Mouse (Mus musculus) kidney, postnatal 0 days (tissue): ENCODE results near the gene Atf2. TPM values are rescaled to one million over a fixed set of nuclear protein-coding genes. Genes with fewer than 3 reads are reported as not detected.

Experiments
- ATAC-seq: fragments of 200-750 bp; cut with Nextera tagmentation; replicated peaks from 2 replicates; pipeline ENCODE4 v1.8.0; 2017; ENCODE audit warnings: low read depth, moderate number of reproducible peaks, moderate TSS enrichment, moderate library complexity; ENCODE audit not compliant: low FRiP score
- DNase-seq: peaks from one replicate; pipeline ENCODE4 v3.0.0-alpha.2; 2016; ENCODE audit warnings: low spot score
- H3K27ac ChIP-seq: fragments of 300-500 bp; sonication (generic); 2 replicates; pipeline ENCODE4 v1.5.1; 2014; ENCODE audit warnings: mild to moderate bottlenecking
- H3K27me3 ChIP-seq: fragments of 300-500 bp; sonication (generic); 2 replicates; pipeline ENCODE4 v1.6.1; 2014; ENCODE audit warnings: low read length, mixed read lengths; ENCODE audit not compliant: insufficient read depth
- H3K36me3 ChIP-seq: fragments of 300-500 bp; sonication (generic); 2 replicates; pipeline ENCODE4 v1.6.1; 2014; ENCODE audit warnings: low read length, mixed read lengths; ENCODE audit not compliant: insufficient read depth
- H3K4me1 ChIP-seq: fragments of 300-500 bp; sonication (generic); replicated peaks from 2 replicates; pipeline ENCODE4 v1.6.1; 2014; ENCODE audit warnings: antibody characterized with exemption, low read length, mixed read lengths; ENCODE audit not compliant: insufficient read depth
- H3K4me2 ChIP-seq: fragments of 300-500 bp; sonication (generic); 2 replicates; pipeline ENCODE4 v1.6.1; 2014; ENCODE audit warnings: mild to moderate bottlenecking, low read length, moderate library complexity, mixed read lengths
- H3K4me3 ChIP-seq: fragments of 300-500 bp; sonication (generic); replicated peaks from 2 replicates; pipeline ENCODE4 v1.5.1; 2014; ENCODE audit warnings: low read depth, low read length
- H3K9ac ChIP-seq: fragments of 300-500 bp; sonication (generic); 2 replicates; pipeline ENCODE4 v1.6.1; 2014; ENCODE audit warnings: low read depth, low read length
- H3K9me3 ChIP-seq: fragments of 300-500 bp; sonication (generic); replicated peaks from 2 replicates; pipeline ENCODE4 v1.6.1; 2016; ENCODE audit warnings: low read length, inconsistent platforms, mixed read lengths
- CTCF ChIP-seq: IDR thresholded peaks from 2 replicates; pipeline ENCODE4 v1.5.1; 2016; ENCODE audit warnings: antibody characterized with exemption, low read depth, mild to moderate bottlenecking, moderate library complexity
- WGBS: fragments of 180-500 bp; shearing (Covaris S2); extraction: QIAGEN DNeasy Blood & Tissue Kit; methylation state at CpG from one replicate; pipeline ENCODE4 v1.1.7; 2014; 5-methylcytosine and 5-hydroxymethylcytosine counted together
- polyA plus RNA-seq: library from polyadenylated mRNA; unstranded; fragments of >200 nt; fragmentation: Nextera tagmentation; extraction: Ambion mirVana; gene quantifications from 2 replicates; pipeline ENCODE4 v1.2.1, GENCODE M21; 2015

The Atf2 gene
- 38.5 and 41.3 TPM in 2 replicates for polyA plus RNA-seq

DNA sequence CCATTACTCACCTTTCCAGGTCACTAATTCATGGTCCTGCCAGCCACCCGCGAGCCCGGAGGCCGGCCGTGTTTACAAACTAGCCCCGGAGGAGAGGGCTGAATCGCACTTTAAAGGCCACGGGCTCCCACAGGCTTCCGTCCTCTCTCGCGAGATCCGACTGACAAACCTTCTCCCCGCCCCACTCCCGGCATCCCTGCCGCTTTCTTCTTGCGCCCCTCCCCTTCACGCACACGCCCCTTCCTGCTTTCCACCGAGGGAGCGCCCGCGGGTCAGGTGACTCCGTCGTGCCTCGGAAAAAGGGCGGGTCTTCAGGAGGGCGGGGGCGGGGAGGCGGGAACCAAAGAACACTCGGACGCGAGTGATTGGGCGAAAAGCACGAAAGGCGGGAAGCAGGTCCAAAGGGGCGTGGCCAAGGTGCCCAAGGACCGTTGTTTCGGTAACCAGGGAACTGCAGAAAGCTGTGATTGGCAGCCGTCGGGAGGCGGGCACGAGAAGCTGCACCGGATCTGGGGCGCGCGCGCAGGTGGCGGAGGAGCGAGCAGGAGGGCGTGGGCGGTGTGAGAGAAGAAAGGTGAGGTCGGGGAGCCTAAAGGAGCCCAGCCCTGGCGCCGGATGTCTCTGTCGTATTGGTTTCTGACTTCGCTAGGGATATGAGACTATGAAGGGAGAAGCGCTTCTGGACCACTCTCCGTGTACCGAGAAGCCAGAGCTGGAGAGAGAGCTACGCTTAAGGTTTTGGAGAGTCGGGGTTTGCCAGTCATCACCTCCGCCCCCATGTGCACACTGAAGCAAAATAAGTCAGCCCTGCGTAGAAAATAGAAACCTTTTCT, at the start of gene Atf2:
TSS of gene Atf2 (minus strand) at position 176 of the 833 bp plus-strand sequence.
- WGBS = under 1% methylated on average over 63 of the region's 63 CpGs
- peak; percentile 96 for ATAC-seq
- no peak for TF ChIP-seq CTCF

DNA sequence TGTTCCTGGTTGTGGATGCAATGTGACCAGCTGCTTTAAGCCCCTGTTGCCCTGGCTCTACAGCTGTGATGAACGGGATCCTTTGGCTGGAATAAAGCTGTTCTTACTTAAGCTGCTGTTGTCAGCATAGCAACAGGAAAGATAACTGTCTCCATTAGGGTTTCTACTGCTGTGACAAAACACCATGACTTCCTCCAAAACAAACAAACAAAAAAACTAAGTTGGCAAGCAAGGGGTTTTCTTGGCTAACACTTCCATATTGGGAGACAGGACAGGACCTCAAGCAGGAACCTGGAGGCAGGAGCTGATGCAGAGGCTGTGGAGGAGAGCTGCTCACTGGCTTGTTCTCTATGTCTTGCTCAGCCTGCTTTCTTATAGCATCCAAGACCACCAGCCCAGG, 48.8 kb upstream of the Atf2 start:
- H3K4me3 ChIP-seq = no peak overlapping the region
- no peaks in the 10 kb centered on the region for H3K27me3 ChIP-seq
- no peaks in the 10 kb centered on the region for H3K36me3 ChIP-seq
- H3K9ac ChIP-seq = no peak overlapping the region
- TF ChIP-seq CTCF = no peak
- no peak overlapping the region for H3K27ac ChIP-seq
- H3K4me1 ChIP-seq = no peaks in the 10 kb centered on the region
- 53% methylated on average over 1 of the region's 1 CpGs for WGBS
- DNase-seq (no peak), ATAC-seq (no peak)
- no peak overlapping the region for H3K4me2 ChIP-seq
- no peaks in the 10 kb centered on the region for H3K9me3 ChIP-seq

More for the DNA sequence above, at the start of gene Atf2:
- Histone ChIP-seq H3K9ac (peak within 1 kb of the TSS; percentile 96), H3K9me3 (no peaks in the 10 kb centered on the region), H3K4me3 (peak within 1 kb of the TSS; percentile 97), H3K27me3 (no peaks in the 10 kb centered on the region), H3K4me1 (peaks cover 4% of the 10 kb centered on the region; the same call in 1 of the 2 replicates), H3K27ac (peak within 1 kb of the TSS; percentile 94), H3K36me3 (no peaks in the 10 kb centered on the region), H3K4me2 (peak within 1 kb of the TSS; percentile 68)
- DNase-seq = peak; percentile 100

GRCm38 (mm10) chr2:73940471-73940870, 48.0 kb upstream of the Atf2 start:
- Histone ChIP-seq H3K27me3 (no peaks in the 10 kb centered on the region), H3K4me2 (no peak overlapping the region), H3K36me3 (no peaks in the 10 kb centered on the region), H3K27ac (no peak overlapping the region), H3K9ac (no peak overlapping the region), H3K4me3 (no peak overlapping the region), H3K4me1 (no peaks in the 10 kb centered on the region), H3K9me3 (no peaks in the 10 kb centered on the region)
- DNase-seq (no peak), ATAC-seq (no peak)
- 91% methylated on average over 7 of the region's 7 CpGs for WGBS
- no peak for TF ChIP-seq CTCF

DNA sequence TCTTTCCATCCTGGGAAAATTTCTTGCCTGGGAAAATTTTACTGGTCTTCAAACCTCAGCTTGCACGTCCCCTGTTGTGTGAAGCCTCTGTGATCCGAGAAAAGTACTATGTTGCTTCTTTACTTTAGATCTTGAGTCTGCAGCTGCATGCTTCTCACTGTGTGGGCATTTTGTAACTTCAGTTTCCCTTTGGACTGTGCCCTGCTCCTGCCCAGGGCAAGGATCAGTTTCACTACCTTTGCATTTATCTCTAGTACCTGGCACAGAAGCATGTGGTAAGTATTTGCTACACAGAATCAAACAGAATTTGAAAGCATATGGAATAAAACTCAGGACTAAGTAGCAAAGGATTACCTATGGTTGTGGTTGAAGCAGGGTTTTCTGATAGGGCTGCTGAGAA, 46.5 kb upstream of the Atf2 start:
- DNase-seq (no peak), ATAC-seq (no peak)
- no peak for TF ChIP-seq CTCF
- Histone ChIP-seq H3K4me1 (no peaks in the 10 kb centered on the region), H3K27ac (no peak overlapping the region), H3K36me3 (no peaks in the 10 kb centered on the region), H3K9me3 (no peaks in the 10 kb centered on the region), H3K4me2 (no peak overlapping the region), H3K4me3 (no peak overlapping the region), H3K9ac (no peak overlapping the region), H3K27me3 (no peaks in the 10 kb centered on the region)
- WGBS = 81% methylated on average over 2 of the region's 2 CpGs

DNA sequence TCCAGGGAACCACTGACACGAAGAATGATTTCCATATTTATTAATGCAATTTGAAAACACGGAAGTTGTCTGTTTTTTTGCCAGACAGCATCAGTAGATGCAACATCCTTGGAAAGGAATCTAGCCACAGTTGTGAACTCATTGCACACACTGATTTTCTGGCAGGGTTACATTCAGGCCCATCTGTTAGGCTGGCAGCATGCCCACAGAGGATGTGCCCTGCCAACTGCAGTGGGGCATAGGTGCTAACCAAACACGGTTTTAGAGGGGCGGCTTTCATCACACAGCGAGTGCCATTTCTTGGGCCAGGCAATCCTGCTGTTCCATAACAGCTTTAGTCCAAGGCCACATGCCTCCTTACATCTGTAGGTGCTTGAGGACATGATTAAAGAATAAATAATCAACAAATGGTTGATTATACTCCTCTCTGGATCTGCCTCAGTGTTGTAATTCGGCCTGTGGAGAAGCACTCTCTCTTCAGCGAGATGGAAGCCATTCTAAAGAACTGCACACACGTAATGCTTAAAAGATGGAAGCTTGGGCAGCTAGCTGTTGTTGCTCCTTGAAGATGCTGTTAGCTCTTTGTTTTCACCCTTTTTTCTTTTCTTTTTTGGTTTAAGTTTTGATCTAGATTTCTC, 40.4 kb upstream of the Atf2 start:
- H3K4me2 ChIP-seq = no peak overlapping the region
- no peak overlapping the region for H3K9ac ChIP-seq
- no peaks in the 10 kb centered on the region for H3K9me3 ChIP-seq
- no peak overlapping the region for H3K4me3 ChIP-seq
- 84% methylated on average over 8 of the region's 8 CpGs for WGBS
- H3K27me3 ChIP-seq = no peaks in the 10 kb centered on the region
- DNase-seq (no peak), ATAC-seq (no peak)
- TF ChIP-seq CTCF = no peak
- H3K36me3 ChIP-seq = no peaks in the 10 kb centered on the region
- no peak overlapping the region for H3K27ac ChIP-seq
- H3K4me1 ChIP-seq = no peaks in the 10 kb centered on the region

DNA sequence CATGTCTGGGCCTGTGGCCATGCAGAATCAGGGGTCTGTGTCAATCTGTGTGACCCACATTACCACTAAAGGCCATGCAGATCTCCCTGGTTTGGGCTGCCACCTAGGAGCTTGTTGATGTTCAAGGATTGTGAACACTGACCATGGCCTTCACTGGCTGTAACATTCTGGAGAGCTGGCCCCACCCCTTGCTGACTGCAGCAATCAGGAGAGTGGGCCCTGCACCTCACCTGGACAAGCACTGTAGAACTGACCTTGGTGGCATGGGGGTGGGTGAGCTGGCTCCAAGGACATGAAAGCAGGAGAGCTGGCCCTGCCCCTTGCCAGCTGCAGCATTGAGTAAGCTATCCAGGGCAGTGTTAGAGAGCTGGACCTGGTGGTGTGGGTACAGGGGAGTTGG, 35.3 kb upstream of the Atf2 start:
- Histone ChIP-seq H3K27ac (no peak overlapping the region), H3K4me3 (no peak overlapping the region), H3K4me1 (no peaks in the 10 kb centered on the region), H3K4me2 (no peak overlapping the region), H3K27me3 (no peaks in the 10 kb centered on the region), H3K9ac (no peak overlapping the region), H3K36me3 (no peaks in the 10 kb centered on the region), H3K9me3 (no peaks in the 10 kb centered on the region)
- no peak for DNase-seq
- ATAC-seq = no peak
- TF ChIP-seq CTCF = no peak
